8 mouse cellular contexts compared by ENCODE assay signal in genomic region chr2:3228475-3228874, GRCm38 (mm10). TPM values are rescaled to one million over a fixed set of nuclear protein-coding genes. Genes with fewer than 3 reads are reported as not detected.
DNase-seq lines count a peak whose midpoint lies in the region; ATAC-seq and TF ChIP-seq lines count a peak whose summit lies in the region.

No protein-coding gene starts in this region.

- intact Hi-C loops in heart, postnatal 25 days (cut with DNase I) = loop anchor here (5.0 kb wide), 1 partner anchor 46 kb away; no protein-coding TSS in a partner anchor

- no peak overlapping the region for H3K9ac ChIP-seq in heart, embryonic 13.5 days
- H3K9ac ChIP-seq in MEL (ENCODE audit: control insufficient read depth, low read depth, low read length, poor library complexity, severe bottlenecking) = no peak overlapping the region
- no peak overlapping the region for H3K9ac ChIP-seq in forebrain, embryonic 13.5 days

- H3K4me1 ChIP-seq in heart, embryonic 13.5 days = 0 out of 2 replicates have a peak, but pooled peaks cover 5% of the 10 kb centered on the region
- H3K4me1 ChIP-seq in MEL (ENCODE audit: control insufficient read depth in 1 of 2, insufficient read depth in 2 of 2, low read length in 2 of 2) = no peaks in the 10 kb centered on the region
- no peaks in the 10 kb centered on the region for H3K4me1 ChIP-seq in forebrain, embryonic 13.5 days

- no peaks in the 10 kb centered on the region for H3K79me2 ChIP-seq in MEL (ENCODE audit: control insufficient read depth, insufficient read depth, low read length, poor library complexity)

- H3K36me3 ChIP-seq in heart, embryonic 13.5 days = peaks cover 29% of the 10 kb centered on the region
- H3K36me3 ChIP-seq in MEL (ENCODE audit: control insufficient read depth in 1 of 2, insufficient read depth in 2 of 2, low read length in 2 of 2) = no peaks in the 10 kb centered on the region
- peaks cover 24% of the 10 kb centered on the region for H3K36me3 ChIP-seq in forebrain, embryonic 13.5 days (ENCODE audit: poor library complexity, severe bottlenecking)

- H3K9me3 ChIP-seq in heart, embryonic 13.5 days = no peaks in the 10 kb centered on the region
- no peaks in the 10 kb centered on the region for H3K9me3 ChIP-seq in MEL (replicated peaks; ENCODE audit: insufficient read depth, low read length)
- no peaks in the 10 kb centered on the region for H3K9me3 ChIP-seq in forebrain, embryonic 13.5 days (replicated peaks)

- TF ChIP-seq EP300 in MEL (IDR thresholded peaks at IDR 0.05; ENCODE audit: low read depth in 1 of 2, low read length in 2 of 2) = no peak

- no peak overlapping the region for H3K4me3 ChIP-seq in heart, embryonic 13.5 days
- H3K4me3 ChIP-seq in MEL (ENCODE audit: control insufficient read depth in 1 of 2, insufficient read depth in 1 of 2, low read depth in 2 of 2, low read length in 2 of 2) = no peak overlapping the region
- H3K4me3 ChIP-seq in forebrain, embryonic 13.5 days = no peak overlapping the region

- TF ChIP-seq RAD21 in MEL (IDR thresholded peaks at IDR 0.05; ENCODE audit: low read depth, low read length) = peak; percentile 10

- H3K4me2 ChIP-seq in heart, embryonic 13.5 days = no peak overlapping the region
- no peak overlapping the region for H3K4me2 ChIP-seq in forebrain, embryonic 13.5 days

- no peaks in the 10 kb centered on the region for H3K27me3 ChIP-seq in heart, embryonic 13.5 days (replicated peaks)
- no peaks in the 10 kb centered on the region for H3K27me3 ChIP-seq in MEL (ENCODE audit: control insufficient read depth in 1 of 2, insufficient read depth in 2 of 2, low read length in 2 of 2)
- H3K27me3 ChIP-seq in forebrain, embryonic 13.5 days = no peaks in the 10 kb centered on the region

- 71% methylated on average over 4 of the region's 4 CpGs for whole genome bisulfite sequencing in heart, embryonic 13.5 days
- 74% methylated on average over 4 of the region's 4 CpGs for WGBS in forebrain, embryonic 13.5 days

- TF ChIP-seq CTCF in MEL (IDR thresholded peaks at IDR 0.05 in 2 of 3, conservative IDR thresholded peaks at IDR 0.05 in 1 of 3; ENCODE audit: control insufficient read depth in 1 of 3, insufficient read depth in 1 of 3, low read depth in 2 of 3, low read length in 3 of 3, poor library complexity in 1 of 3, severe bottlenecking in 1 of 3) = peak in 1 of 3 experiments; percentile 21; a peak in 2 of 6 replicates

- no peak overlapping the region for H3K27ac ChIP-seq in heart, embryonic 13.5 days (replicated peaks)
- no peak overlapping the region for H3K27ac ChIP-seq in MEL (ENCODE audit: control insufficient read depth, low read depth, low read length)
- H3K27ac ChIP-seq in forebrain, embryonic 13.5 days = no peak overlapping the region

- ATAC-seq in heart, embryonic 13.5 days (ENCODE audit: extremely low read depth, insufficient number of reproducible peaks, low FRiP score, low TSS enrichment) = 0 out of 2 replicates have a peak, but pooled peaks have one; percentile 14
- ATAC-seq in forebrain, embryonic 13.5 days = peak; percentile 50; the same call in 1 of the 2 replicates
- no peak for ATAC-seq in activated CD4-positive, CD25-positive, alpha-beta regulatory T cell, adult 4 months

- TF ChIP-seq POLR2A in MEL (IDR thresholded peaks at IDR 0.05; ENCODE audit: control insufficient read depth in 1 of 2, insufficient read depth in 1 of 2, low read depth in 1 of 2, low read length in 2 of 2, poor library complexity in 1 of 2) = no peak

- no peak for DNase-seq in heart, postnatal 25 days (ENCODE audit: low spot score)
- DNase-seq in MEL (ENCODE audit: low read depth, low spot score) = peak; percentile 16
- DNase-seq in kidney, postnatal 36 days = peak; percentile 13 to 46
- no peak for DNase-seq in spleen, postnatal 36 days (ENCODE audit: low spot score in 2 of 2)
- no peak for DNase-seq in B cell, adult 2 months

TF ChIP-seq in MEL, 35 proteins besides CTCF, POLR2A, EP300 and RAD21:
- TF ChIP-seq SMC3 (IDR thresholded peaks at IDR 0.05; ENCODE audit: low read depth, low read length) (0 out of 2 replicates have a peak, but pooled peaks have one; percentile 7), USF2 (IDR thresholded peaks at IDR 0.05; ENCODE audit: borderline replicate concordance in 1 of 2, insufficient read depth in 1 of 2, low read depth in 1 of 2, low read length in 2 of 2) (no peak)
TF ChIP-seq in MEL: peak in this region for 1.

RNA-seq across cellular contexts. Expression of gene Nmt2, which starts 55.5 kb away (rescaled TPM):
- 32.1 and 36.3 TPM in 2 replicates for polyA plus RNA-seq in heart, embryonic 13.5 days (2015; fragmentation: Nextera tagmentation; extraction: Ambion mirVana)
- 1 to 10 TPM; 9.2 to 9.9 TPM for total RNA-seq in heart, postnatal 25 days (2021)
- 19.9 and 22.2 TPM in 2 replicates for total RNA-seq in MEL (2012; rRNA removed)
- polyA plus RNA-seq in MEL (2012; ENCODE audit: insufficient read depth in 1 of 2, insufficient read length in 2 of 2, low read depth in 1 of 2, low replicate concordance in 2 of 2, missing spikeins in 1 of 2) = 10 to 100 TPM in 1 of 2 experiments, not detected in 1; 34.1 TPM
- polyA plus RNA-seq in forebrain, embryonic 13.5 days (2015; fragmentation: Nextera tagmentation; extraction: Ambion mirVana) = 84.7 and 90.2 TPM in 2 replicates
- 10 to 100 TPM; 41.8 to 53.2 TPM for polyA plus RNA-seq in activated CD4-positive, CD25-positive, alpha-beta regulatory T cell, adult 4 months (2017; shearing (Covaris generic))

Comparison
In these comparisons a context has a peak if more than half of its experiments do, and no peak if none do; other contexts are left out.
1. DNase-seq: peak in MEL (single experiment) and kidney, postnatal 36 days (2 of 2); none in heart, postnatal 25 days (single experiment), spleen, postnatal 36 days (0 of 2) and B cell, adult 2 months (0 of 2).